Mouse (Mus musculus) thymus, adult 2 months (tissue): ENCODE data around the gene Rfxank.

ENCODE experiments used
- CTCF ChIP-seq: fragments of 200-500 bp; IDR thresholded peaks from 2 replicates; pipeline ENCODE4 v1.5.1; 2012; ENCODE audit warnings: mild to moderate bottlenecking, control low read depth, low read length, moderate library complexity, borderline replicate concordance; ENCODE audit not compliant: control insufficient read depth, poor library complexity, insufficient read depth; ENCODE audit errors: extremely low read depth
- POLR2A ChIP-seq: fragments of 200-500 bp; IDR thresholded peaks from 2 replicates; pipeline ENCODE4 v1.6.1; 2012; ENCODE audit warnings: mild to moderate bottlenecking, low read length, control low read depth, moderate library complexity; ENCODE audit not compliant: control insufficient read depth, poor library complexity, insufficient read depth; ENCODE audit errors: extremely low read depth

GRCm38 (mm10) chr8:70122863-70123262, 16.1 kb downstream of the Rfxank start:
- TF ChIP-seq POLR2A (no peak), CTCF (no peak)
